Mouse (Mus musculus): Measurements from ENCODE around the gene Ttc25.
"Not testable (repeated sequence)": the region's sequence is repeated elsewhere in the genome, so short reads cannot be mapped to it uniquely, and the experiment has no call there.

The Ttc25 gene

DNA sequence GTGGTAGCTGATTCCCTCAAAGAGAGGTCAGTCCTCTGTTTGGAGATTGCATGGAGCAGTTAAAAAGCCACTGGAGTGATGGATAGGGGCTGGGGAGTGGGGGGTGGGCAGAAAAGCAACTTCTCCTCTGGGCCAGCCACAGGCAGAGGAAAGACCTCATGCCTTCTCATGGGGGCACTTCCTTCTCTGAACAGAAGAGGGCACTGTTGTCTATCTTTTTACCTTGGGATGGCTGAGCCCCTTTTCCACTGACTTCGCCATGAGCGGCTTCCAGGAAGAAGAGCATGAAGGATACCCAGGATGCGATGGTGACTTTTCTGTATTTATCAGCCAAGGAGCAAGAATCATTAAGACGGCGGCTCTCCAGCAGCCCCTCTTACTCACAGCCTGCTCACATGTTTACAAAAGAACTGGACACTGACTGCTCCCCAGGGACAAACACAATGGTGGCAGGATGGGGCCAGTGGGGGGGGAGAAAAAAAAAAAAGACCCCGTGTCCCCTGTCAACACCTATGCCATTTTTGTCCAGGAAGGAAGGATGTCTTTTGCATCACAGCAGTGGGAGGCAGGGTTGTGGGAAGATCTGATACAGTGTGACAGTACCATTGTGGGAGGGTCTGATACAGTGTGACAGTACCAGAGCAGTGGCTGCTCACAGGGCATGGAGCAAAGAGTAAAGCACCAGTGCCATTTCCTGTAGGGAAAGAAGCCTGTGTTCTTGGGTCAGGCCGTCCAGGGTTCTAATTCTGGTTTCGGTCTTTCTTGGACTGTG is 25.2 kb downstream of the Ttc25 start:
- DNase-seq (ENCODE audit: low spot score) = peak; percentile 86

DNA sequence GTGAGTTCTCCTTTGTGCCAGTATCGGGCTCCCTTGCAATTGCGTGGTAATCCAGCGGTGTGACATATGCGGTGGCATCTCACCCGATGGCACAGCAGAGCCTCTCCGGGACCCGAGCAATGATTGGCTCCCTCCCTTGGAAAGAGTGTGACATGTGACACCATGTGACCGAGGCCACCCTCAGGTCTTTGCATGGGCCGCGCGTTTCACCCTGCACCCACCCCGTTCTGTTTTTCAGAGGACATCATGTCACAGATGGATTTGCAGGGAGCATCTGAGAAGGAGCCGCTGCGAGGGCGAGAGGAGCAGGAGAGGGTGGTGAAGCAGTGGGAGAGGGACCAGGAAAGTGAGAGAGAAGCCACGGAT is 25.8 kb downstream of the Ttc25 start:
- DNase-seq (ENCODE audit: low spot score) = no peak

DNA sequence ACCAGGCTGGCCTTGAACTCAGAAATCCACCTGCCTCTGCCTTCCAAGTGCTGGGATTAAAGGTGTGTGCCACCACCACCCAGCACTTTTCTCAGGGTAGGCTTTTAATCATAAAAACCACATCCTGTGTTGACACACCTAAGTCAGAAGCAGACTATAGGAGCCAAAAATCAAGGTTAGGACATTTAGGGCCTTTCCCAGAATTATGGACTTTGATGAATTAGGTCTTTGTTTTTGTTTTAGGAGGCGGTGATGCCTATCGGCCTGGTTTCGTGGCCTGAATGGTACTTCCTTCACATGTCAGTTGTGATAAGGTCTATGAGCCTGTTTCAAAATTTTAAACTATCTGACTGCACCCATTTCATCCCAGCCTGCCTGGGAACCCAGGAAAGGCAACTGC is 28.8 kb downstream of the Ttc25 start:
- no peak for DNase-seq (ENCODE audit: low spot score)

DNA sequence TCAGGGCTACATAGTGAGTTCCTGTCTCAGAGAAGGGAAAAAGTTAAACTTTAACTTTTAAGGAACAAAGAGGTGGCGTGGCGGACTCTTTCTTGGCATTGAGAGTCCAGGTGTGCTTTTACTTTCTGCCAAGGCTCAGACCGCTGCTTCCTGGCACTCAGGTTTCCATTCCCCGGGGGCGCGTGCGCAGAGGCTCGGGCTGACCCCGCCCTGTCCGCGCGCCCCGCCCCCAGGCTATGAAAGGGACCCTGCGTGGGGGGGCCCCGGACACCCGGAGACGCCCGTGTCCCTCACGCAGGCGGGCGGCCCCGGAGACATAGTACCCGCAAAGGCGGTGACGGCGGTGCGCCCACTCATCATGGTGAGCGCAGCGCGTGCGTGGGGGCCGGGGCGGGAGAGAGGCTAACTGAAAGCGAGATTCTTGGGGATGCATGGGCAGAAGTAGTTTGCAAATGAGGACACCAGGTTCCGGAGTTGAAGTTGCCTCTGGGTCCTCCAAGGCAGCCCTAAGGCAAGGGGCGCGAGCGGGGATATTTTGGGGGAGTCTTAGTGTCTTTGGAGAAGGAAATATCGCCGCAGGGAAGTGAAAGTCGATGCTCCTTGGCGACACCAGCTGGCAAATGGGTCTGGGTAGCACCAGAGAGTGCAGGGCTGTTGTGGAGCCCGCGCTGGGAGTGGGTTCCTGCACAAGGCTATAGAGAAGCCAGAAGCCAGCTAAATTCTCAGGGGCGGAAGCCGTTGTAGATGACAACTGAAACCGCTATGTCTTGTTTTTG is 29.5 kb downstream of the Ttc25 start, which contains the start of gene Cnp:
Gene Cnp (plus strand): TSS at position 197 of the 776 bp plus-strand sequence.
- DNase-seq (ENCODE audit: low spot score) = peak; percentile 82

DNA sequence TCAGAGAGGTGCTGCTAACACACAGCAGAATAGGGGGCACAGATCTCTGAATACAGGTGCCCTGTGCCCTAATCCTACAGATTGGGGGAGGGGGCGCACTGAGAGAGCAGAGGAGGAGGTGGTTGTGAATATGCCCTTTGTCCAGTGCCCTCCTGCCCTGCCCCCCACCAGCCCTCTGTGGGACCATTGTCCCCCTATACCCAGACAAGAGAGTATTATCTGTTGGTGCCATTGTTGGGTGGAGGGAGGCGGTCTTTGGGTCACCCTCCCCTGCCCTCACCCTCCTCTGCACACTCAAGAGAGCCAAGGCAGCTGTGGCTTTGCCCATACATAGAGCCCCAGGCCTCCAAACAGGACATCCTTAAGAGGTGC is 30.1 kb downstream of the Ttc25 start:
- DNase-seq (ENCODE audit: low spot score) = no peak

DNA sequence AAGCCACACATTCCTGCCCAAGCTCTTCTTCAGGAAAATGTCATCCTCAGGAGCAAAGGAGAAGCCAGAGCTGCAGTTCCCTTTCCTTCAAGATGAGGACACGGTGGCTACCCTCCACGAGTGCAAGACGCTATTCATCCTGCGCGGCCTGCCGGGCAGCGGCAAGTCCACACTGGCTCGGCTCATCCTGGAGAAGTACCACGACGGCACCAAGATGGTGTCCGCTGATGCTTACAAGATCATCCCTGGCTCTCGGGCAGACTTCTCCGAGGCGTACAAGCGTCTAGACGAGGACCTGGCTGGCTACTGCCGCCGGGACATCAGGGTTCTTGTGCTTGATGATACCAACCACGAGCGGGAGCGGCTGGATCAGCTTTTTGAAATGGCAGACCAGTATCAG is 30.8 kb downstream of the Ttc25 start:
- no peak for DNase-seq (ENCODE audit: low spot score)

DNA sequence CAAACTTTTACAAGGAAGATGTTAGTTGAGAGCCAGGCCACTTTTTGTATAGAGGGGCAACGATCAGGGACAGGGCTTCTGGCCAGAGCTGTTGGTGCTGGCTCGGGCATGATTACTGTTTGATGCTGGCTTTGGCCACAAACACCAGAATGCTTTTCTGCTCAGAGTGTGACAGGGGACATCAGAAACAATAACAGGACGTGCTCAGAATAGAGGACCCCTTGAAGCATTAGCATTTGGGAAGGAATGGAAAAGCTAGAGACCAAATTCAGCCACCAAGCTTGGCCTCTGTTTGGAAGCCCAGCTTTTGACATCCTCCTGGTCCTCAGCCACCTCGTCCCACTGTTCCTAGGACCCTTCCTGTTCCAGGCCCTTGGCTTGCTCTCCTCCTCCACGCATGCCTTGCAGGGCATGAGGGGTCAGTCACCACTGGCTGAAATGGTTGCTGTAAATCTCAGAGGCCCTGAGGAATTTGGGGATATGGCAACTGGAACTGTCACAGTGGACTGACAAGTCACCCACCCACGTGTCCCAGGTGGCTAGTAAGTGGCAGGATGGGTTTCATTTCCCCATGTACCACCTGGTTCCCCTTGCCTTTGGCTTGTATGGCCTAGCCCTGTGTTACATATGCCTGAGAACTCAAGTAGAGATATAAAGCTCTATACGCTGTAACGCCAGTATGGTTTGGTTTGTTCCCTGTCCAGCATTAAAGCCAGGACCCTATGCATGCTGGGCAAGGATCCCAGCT is 32.6 kb downstream of the Ttc25 start:
- DNase-seq (ENCODE audit: low spot score) = no peak

DNA sequence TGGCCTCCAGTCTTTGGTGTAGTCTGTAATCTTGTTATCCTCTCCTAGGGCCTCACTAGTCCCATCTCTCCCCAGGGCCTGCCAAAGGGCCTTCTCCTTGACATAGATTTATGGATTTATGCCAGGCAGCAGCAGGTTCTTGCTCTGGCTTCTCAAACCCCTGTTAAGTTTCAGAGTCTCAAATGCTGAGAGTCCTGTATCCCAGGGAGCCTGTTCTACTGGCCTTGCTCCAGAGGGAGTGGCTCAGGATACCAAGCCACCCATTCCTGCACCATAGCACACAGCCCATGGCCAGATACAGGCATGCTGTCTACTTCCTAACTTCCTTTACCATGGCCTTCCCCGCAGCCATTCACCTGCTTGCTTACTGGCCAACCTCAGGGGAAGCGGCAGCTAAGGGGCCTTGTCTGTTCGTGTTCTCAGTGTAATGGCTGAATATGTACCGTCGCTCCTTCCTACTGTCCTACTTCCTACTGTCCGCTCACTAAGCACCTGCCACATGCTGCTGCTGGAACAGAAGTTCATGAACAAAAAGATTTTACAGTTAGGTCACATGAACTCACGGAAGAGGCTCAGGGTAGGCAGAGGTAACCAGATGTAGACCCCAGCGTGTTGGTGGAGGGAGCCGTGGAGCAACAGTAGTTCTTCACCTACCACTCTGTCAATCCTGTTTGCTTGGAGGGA is 33.9 kb downstream of the Ttc25 start:
- DNase-seq (ENCODE audit: low spot score) = no peak

DNA sequence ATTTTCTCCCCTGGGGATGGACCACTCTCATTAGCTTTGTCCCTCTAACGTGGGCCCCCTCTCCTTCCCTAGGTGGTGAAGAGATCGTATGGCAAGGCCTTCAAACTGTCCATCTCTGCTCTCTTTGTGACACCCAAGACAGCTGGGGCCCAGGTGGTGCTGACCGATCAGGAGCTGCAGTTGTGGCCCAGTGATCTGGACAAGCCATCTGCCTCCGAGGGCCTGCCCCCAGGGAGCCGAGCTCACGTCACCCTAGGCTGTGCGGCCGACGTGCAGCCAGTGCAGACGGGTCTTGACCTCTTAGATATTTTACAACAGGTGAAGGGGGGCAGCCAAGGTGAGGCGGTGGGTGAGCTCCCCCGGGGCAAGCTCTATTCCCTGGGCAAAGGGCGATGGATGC is 34.9 kb downstream of the Ttc25 start:
- no peak for DNase-seq (ENCODE audit: low spot score)

DNA sequence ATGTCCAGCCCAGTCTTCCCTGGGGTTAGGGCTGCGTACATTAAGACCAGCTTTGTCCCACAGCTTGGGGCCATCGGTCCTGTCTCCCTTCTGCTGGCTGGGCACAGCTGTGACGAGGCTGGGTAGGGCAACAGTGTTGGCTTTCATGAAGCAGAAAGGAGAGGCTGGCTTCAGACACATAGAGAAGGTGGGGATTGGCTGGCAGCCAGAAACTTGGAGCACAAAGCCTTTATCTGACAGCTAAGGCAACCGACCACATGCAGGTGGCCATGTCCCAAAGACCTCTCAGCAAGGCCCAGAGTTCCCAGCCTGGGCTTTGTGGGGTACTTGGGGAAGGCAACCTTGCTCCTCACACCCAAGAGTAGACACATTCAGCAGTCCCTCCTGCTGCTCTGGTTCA is 36.3 kb downstream of the Ttc25 start:
- no peak for DNase-seq (ENCODE audit: low spot score)

DNA sequence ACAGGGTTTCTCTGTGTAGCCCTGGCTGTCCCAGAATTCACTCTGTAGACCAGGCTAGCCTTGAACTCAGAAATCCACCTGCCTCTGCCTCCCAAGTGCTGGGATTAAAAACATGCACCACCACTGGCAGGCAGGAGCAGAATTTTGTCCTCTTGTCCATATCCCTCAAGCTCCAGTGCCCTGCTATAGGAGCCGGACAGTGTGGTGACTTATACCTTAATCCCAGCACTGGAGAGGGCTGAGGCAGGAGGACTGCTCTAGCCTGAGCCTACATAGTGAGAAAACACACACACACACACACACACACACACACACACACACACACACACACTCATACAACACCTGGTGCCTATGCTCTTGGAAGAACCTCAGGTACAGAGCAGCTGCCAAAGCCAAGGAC is 37.0 kb downstream of the Ttc25 start:
- not testable (repeated sequence) for DNase-seq (ENCODE audit: low spot score)

DNA sequence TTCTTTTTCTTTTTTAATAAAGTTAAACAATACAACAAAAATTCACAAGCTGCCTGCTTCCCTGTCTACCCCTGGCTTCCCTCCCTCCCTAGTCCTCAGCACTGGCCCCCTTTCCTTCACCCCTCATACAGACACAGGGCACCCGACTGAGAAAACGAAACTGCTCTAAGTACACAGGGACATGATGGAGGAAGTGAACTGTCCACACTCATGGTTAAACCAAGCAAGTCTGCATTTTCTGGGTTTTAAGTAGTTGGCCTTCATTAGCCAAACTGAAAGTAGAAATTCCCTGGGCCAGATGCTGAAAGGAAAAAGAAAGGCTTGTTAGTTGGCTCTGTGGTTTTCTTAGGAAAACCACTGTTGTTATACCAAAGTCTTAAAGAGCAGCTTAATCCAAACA is 37.4 kb downstream of the Ttc25 start:
- DNase-seq (ENCODE audit: low spot score) = no peak

DNA sequence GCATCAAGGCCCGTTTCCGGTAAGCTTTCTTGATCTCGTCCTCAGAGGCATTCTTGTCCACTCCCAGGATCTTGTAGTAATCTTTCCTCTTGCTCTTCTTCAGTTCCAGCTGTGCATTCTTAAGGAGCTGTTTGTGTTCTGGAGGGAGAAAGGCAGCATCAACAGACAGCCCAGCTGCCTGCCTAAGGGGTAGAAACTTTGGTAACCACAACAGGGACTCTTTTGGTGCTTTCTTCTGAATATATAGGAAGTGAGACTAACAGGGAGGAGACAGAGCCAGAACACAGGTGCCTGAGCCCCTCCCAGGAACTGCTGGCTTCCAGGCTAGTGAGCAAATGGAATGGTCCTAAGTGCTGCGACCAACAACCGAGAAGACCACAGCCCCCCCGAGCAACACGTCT is 39.2 kb downstream of the Ttc25 start:
- no peak for DNase-seq (ENCODE audit: low spot score)

DNA sequence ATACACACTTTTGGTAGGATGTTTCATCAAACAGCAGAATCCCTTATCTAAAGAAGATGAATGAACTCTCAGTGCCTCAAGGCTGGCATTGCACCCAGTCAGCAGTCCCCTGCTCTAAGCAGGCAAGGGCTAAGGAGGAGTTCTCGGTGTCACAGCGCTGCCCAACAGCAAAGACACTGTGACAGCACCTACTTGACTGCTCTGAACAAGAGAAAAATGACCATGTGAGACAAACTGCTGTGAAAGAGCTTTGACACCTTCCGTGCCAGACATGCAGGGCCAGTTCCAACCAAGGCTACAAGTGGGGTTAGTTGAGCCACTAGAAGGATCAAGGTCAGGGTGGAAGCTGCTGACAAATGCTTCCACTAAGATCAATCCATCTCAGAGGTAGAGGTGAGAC is 39.7 kb downstream of the Ttc25 start:
- no peak for DNase-seq (ENCODE audit: low spot score)

DNA sequence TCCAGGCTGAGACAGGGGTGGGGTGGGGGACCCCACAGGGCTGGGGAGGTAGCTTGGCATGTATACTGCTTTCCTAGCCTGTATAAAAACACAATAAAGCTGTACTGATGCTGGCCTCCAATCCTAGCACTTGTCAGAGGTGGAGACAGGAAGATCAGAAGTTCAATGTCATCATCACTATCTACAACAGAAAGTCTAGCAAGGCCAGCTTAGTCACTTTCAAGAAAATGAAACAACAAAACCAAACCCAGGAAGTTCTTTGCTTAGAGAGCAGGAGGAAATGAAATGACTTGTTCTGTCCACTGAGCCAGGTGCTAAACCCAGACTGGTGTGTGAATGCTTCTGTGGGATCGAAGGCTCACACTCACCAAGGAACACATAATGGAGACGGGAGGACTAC is 43.1 kb downstream of the Ttc25 start:
- DNase-seq (ENCODE audit: low spot score) = no peak

DNA sequence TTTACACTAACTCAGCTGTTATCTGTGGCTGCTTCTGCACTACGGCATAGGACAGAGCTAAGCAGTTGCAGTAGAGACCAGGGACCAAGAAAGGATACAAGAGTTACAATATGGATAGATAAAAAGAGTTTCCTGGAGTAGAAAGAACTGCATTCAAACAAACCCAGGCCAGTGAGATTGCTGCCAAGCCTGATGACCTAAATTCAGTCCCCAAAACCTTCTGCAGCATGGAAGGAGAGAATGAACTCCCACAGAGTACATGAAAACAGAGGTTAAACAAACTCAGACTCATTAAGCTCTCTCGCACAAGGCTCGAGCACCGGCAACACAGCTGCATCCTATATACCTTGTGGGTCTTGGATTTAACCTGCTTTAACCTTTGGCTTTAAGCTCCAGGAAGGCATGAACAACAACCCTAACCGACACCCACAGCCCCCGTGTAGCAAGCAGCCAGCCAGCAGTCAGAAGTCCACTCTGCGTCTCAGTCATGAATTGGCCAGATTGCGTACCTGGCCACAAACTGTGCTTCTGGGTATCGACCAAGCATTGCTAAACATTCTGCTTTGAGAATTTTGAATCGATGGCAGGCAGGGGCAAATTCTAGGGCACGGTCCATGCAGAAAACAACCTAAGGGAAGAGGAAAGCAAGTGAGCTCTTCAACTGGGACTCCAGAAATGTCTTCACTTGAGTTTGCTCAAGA is 47.1 kb downstream of the Ttc25 start:
- DNase-seq (ENCODE audit: low spot score) = no peak

DNA sequence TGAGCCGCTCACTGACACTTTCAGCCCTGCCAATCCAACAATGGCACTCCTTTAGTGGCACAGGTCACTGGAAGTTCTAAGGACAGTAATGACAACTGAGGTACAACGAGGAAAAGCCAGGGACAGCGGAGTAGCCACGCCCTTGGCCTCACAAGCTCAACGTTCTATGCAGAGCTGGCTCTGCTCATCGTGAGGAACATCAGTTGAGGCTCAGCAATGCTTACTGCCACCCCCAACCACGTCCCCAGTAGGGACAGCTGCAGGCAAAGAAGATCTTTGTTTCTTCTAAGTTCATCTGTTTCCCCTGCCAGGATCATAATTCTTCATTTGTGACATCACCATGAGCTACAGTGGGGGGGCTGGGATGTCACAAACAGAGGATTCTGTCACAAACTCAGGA is 49.2 kb downstream of the Ttc25 start:
- DNase-seq (ENCODE audit: low spot score) = no peak

DNA sequence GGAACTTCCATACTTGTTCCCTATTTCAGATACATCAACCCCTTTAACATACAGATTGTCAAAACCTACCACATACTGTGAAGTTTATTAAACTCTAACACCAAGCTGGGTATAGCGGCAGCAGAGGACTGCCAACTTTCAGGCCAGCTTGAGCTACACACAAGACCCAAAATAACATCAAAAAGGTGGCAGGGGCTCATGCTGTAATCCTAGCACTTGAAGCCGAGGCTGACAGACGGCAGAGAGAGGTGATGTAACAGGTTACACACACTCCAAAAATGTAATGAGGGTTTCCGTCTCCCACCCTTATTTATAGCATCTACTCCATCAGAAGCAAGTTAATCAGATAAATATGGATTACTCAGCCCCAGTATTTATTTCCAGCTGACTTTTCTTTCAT is 50.1 kb downstream of the Ttc25 start:
- no peak for DNase-seq (ENCODE audit: low spot score)

DNA sequence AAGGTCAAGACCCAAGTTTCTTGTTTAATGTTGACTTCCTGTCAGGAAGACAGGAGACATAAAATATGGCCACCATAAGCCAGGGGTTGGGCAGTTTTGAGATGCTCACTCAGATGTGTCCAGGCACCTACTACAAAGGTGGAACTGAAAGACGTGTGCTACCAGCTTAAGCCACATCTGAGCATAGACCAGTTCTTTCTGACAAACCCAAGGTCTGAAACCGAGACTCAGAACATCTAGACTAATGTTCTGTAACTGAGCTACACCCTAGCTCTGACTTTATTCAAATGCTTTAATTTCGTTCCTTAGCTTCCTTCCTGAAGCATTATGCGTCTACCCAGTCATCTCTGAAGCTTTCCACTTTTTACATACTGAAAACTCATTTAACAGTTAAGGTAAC is 52.7 kb downstream of the Ttc25 start:
- no peak for DNase-seq (ENCODE audit: low spot score)

DNA sequence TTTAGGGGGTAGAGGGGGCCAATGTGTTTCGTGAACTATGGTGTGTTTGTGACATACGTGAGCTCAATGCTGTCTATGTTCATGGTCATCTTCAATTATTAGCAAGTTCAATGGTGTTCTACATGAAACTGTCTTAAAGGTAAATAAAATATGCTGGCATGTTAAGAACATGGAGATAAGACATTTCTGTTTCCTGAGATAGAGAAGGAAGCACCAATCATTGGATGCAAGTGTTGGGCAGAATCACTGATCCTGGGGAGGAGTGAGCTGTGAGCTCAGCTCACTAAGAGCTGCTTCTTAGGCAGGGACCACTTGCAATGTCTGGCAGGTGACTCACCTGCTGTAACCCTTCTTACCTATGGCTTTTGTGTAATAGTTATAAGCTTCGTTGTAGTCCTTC is 56.0 kb downstream of the Ttc25 start:
- no peak for DNase-seq (ENCODE audit: low spot score)

DNA sequence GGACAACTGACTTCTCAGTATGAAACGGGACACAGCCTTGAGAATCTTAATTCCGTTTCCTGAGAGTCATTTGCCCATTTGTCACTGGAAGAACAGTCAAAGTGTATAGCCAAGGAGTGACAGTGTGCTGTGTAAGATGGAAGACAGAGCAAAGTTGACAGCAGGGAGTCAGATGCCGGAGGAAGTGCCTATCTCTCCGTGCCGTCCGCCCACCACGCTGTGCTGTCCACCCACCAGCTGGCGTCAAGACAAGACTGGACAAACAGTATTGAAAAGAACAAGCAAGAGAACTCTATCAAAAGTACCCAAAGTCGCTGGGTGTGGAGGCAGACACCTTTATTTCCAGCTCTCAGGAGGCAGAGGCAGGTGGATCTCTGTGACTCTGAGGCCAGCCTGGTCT is 57.7 kb downstream of the Ttc25 start:
- DNase-seq (ENCODE audit: low spot score) = no peak

DNA sequence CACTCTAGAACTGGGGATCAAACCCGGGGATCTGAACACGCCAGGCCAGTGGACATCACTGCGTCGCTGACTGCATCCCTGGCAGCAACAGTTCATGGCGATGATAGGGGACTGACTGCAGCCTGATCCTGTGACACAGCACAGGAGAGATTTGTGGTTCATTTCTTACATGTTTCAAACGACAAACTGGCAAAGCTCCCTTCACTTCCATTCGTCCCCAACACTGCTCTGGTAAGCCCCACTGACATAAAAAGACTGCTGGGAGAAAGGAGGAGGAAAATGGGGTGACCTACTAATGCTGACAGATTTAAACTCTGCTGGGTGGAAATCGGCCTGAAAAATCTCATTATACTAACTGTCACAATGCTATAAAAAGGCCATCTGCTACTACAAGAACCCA is 58.4 kb downstream of the Ttc25 start:
- no peak for DNase-seq (ENCODE audit: low spot score)
